Mouse (Mus musculus) heart, embryonic 10.5 days (tissue): ENCODE measurements around the gene Tomm40. TPM values are rescaled to one million over a fixed set of nuclear protein-coding genes. Genes with fewer than 3 reads are reported as not detected.
"Not testable (repeated sequence)": the region's sequence is repeated elsewhere in the genome, so short reads cannot be mapped to it uniquely, and the experiment has no call there.

ENCODE experiments used
- DNase-seq: peaks from one replicate; pipeline ENCODE4 v3.0.0-alpha.2; 2017; ENCODE audit warnings: low spot score
- H3K27ac ChIP-seq: fragments of 300-500 bp; sonication (generic); 2 replicates; pipeline ENCODE4 v1.5.1; 2016; ENCODE audit warnings: mild to moderate bottlenecking
- H3K27me3 ChIP-seq: fragments of 300-500 bp; sonication (generic); 2 replicates; pipeline ENCODE4 v1.6.1; 2016; ENCODE audit warnings: mild to moderate bottlenecking; ENCODE audit not compliant: poor library complexity, insufficient read depth, severe bottlenecking
- H3K36me3 ChIP-seq: fragments of 300-500 bp; sonication (generic); 2 replicates; pipeline ENCODE4 v1.6.1; 2016; ENCODE audit warnings: mild to moderate bottlenecking, moderate library complexity
- H3K4me1 ChIP-seq: fragments of 300-500 bp; sonication (generic); 2 replicates; pipeline ENCODE4 v1.6.1; 2016; ENCODE audit warnings: mild to moderate bottlenecking
- H3K4me3 ChIP-seq: fragments of 300-500 bp; sonication (generic); 2 replicates; pipeline ENCODE4 v1.5.1; 2016; ENCODE audit warnings: mild to moderate bottlenecking, moderate library complexity
- H3K9me3 ChIP-seq: fragments of 300-500 bp; sonication (generic); 2 replicates; pipeline ENCODE4 v1.6.1; 2016; ENCODE audit warnings: mild to moderate bottlenecking, moderate library complexity
- WGBS: fragments of 180-500 bp; shearing (Covaris S2); methylation state at CpG from one replicate; pipeline ENCODE4 v1.1.7; 2016; 5-methylcytosine and 5-hydroxymethylcytosine counted together
- polyA plus RNA-seq: library from polyadenylated mRNA; unstranded; fragments of >200 nt; fragmentation: Nextera tagmentation; extraction: Ambion mirVana; gene quantifications from 2 replicates; pipeline ENCODE4 v1.2.1, GENCODE M21; 2016

Tomm40 gene
- polyA plus RNA-seq, 1 experiment from 2014 or later, result 260 TPM

DNA sequence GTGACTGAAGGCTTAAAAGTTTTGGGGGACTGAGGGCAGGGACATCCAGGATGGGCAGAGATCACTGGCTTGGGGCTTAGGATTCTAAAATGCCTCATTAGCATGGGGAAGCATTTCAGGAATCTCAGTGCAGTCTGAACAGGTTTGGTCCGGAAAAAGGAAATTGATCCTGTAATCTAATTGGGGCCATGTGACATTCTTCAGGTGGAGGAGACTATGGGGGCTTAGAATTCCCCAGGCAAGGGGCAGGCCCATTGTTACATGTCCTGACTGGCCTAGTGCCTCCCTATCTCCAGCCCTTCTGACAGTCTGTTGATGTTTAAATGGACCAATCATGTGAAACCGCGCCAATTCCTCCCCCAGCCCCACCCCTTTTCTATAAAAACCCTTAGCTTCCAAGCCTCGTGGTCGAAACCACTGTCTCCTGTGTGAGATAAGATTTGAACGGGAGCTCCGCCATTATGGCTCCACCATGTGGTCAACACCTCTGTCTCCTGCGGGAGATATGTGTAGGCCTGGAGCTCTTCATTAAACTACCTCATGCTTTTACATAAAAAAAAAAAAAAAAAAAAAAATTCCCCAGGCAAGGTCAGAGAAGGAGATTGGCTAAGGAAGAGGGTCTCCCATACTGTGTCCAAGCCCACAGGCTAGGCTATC, 28.2 kb downstream of the Tomm40 start:
- not testable (repeated sequence) for H3K36me3 ChIP-seq, H3K9me3 ChIP-seq, H3K27me3 ChIP-seq, H3K4me3 ChIP-seq, DNase-seq
- Histone ChIP-seq H3K27ac (peak overlapping the region; percentile 36; the same call in 1 of the 2 replicates), H3K4me1 (peaks cover 19% of the 10 kb centered on the region)
- 47% methylated on average over 8 of the region's 8 CpGs for WGBS

DNA sequence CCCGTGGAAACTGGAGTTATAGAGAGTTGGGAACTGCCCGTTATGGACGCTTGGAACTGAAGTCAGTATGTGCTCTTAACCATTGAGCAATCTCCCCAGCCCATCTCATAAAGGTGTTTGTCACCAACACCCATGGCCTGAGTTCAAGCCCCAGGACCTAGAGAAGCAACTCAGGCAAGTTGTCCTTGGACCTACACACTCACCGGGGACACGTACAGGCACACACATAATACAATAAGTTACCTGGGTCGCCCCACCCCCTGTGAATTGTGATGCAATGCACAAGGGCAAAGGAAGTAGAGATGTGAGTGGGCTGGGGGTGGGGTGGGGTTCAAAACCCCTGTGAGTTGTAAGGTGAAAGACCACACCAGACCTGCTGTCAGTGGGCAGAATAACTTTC, 28.7 kb downstream of the Tomm40 start:
- Histone ChIP-seq H3K9me3 (no peaks in the 10 kb centered on the region), H3K27me3 (no peaks in the 10 kb centered on the region), H3K36me3 (no peaks in the 10 kb centered on the region), H3K4me1 (peaks cover 14% of the 10 kb centered on the region), H3K4me3 (no peak overlapping the region), H3K27ac (peak overlapping the region; percentile 36)
- DNase-seq, result no peak
- 86% methylated on average over 6 of the region's 6 CpGs for WGBS

DNA sequence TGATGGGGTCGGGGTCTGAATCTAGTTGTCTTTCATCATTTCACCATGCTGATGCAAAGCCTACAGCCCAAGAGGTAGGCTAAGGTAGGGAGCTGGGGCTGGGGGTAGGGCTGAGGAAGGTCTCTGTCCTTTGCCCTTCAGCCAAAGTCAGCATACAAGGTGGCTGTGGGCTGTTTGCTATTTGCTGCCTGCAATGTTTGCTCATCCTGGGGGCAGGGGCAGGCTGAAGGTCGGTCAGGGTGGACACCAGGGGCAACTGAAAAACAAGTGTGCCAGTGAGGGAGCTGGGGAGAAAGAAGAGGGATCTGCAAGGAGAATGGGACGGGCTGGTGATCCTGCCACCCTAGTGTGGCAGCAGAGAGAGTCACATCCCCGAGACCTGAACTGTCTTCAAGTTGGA, 29.9 kb downstream of the Tomm40 start:
- DNase-seq, result no peak
- H3K4me1 ChIP-seq, result peaks cover 17% of the 10 kb centered on the region
- no peaks in the 10 kb centered on the region for H3K9me3 ChIP-seq
- H3K27me3 ChIP-seq, result no peaks in the 10 kb centered on the region
- WGBS, result 61% methylated on average over 4 of the region's 4 CpGs
- H3K36me3 ChIP-seq, result no peaks in the 10 kb centered on the region
- peak overlapping the region; percentile 44; the same call in 1 of the 2 replicates for H3K27ac ChIP-seq
- no peak overlapping the region for H3K4me3 ChIP-seq

DNA sequence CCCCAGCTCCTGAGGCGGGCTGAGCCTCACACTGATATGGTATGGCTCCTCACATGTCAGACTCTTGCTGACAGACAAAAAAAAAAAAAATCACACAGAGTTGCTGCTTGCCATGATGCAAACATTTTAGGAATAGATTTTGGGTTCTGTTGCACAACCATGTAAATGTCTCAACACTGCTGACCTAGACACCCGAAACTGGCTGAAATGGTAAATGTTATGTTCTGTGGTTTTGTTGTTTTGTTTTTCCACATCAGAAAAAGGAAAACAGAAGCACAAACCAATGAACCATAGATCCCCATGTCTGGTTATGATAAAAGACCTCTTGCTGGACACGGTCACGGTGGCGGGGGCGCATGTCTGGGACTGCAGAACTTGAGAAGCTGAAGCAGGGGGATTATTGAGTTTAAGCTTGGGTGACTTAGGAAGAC, 31.5 kb downstream of the Tomm40 start:
- no peaks in the 10 kb centered on the region for H3K27me3 ChIP-seq
- WGBS, result 84% methylated on average over 6 of the region's 6 CpGs
- H3K4me3 ChIP-seq, result no peak overlapping the region
- no peak for DNase-seq
- H3K9me3 ChIP-seq, result no peaks in the 10 kb centered on the region
- no peak overlapping the region for H3K27ac ChIP-seq
- peaks cover 17% of the 10 kb centered on the region for H3K4me1 ChIP-seq
- H3K36me3 ChIP-seq, result no peaks in the 10 kb centered on the region

DNA sequence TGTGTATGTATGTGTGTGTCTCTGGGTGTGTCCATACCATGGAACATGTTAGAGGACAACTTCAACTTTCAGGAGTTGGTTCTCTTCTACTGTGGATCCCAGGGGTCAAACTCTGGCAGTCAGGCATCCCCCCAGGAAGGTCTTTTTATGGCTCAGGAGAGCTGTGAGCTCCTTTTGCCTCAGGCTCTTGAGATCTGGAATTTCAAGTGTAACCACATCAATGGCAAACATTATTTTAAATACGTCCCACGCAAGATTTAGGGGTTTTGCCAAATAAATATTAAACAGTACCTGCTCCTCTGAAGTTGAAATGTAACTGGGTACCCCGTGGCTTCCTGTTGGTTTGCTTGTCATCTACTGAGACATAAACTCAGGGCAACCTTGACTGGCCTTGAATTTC, 32.3 kb downstream of the Tomm40 start:
- WGBS, result 78% methylated on average over 3 of the region's 3 CpGs
- no peaks in the 10 kb centered on the region for H3K27me3 ChIP-seq
- H3K4me1 ChIP-seq, result peaks cover 17% of the 10 kb centered on the region
- no peaks in the 10 kb centered on the region for H3K36me3 ChIP-seq
- H3K4me3 ChIP-seq, result no peak overlapping the region
- H3K27ac ChIP-seq, result no peak overlapping the region
- DNase-seq, result no peak
- H3K9me3 ChIP-seq, result no peaks in the 10 kb centered on the region

DNA sequence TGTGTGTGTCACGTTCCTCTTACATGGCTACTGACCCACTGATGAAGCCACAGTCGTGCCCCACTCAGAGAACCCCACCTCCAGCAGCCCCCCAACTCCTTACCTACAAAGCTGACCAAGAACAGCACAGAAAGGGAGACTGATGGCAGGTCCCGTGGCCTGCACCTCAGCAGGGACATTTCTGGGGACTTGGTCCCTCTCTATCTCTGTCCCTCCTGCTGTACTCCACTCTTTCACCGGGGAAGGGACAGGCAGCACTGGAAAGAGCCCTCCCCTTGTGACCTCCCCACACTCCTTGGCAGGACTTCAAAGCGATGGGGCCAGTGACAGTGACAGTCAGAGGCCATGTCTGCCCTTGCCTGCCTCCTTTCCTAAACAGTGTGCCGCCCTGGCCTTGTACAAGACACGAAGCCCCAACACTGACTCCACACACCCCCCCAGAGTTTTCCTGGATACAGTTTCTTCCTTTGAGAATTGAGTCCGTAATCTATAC, 34.0 kb downstream of the Tomm40 start, which contains the start of the genes Gm44805 and Apoc4:
Gm44805 (minus strand) TSS at position 222 of the 493 bp plus-strand sequence.
Apoc4 (minus strand) TSS at position 278 of the 493 bp plus-strand sequence.
- H3K36me3 ChIP-seq, result no peaks in the 10 kb centered on the region
- 49% methylated on average over 8 of the region's 8 CpGs for WGBS
- no peaks in the 10 kb centered on the region for H3K27me3 ChIP-seq
- H3K27ac ChIP-seq, result peak within 1 kb of the TSS; percentile 33; the same call in 1 of the 2 replicates
- H3K4me3 ChIP-seq, result no peak within 1 kb of the TSS
- DNase-seq, result no peak
- H3K9me3 ChIP-seq, result no peaks in the 10 kb centered on the region
- peaks cover 10% of the 10 kb centered on the region for H3K4me1 ChIP-seq

DNA sequence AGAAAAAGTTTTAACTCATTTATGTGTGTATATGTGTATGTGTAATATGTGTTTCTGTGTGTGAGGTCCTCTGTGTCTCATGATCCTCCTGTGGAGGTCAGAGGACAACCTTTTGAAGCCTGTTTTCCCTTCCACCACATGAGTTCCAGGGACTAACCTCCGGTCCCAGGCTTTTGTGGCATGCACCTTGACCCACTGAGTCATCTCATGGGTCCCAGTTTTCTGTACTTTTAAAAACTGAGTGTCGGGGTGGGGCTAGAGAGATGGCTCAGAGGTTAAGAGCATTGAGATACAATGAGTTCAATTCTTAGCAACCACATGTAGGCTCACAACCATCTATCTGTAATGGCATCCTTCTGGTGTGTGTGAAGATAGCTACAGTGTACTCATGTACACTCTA, 34.5 kb downstream of the Tomm40 start:
- H3K4me1 ChIP-seq, result peaks cover 7% of the 10 kb centered on the region
- no peaks in the 10 kb centered on the region for H3K9me3 ChIP-seq
- no peaks in the 10 kb centered on the region for H3K36me3 ChIP-seq
- no peak overlapping the region for H3K4me3 ChIP-seq
- 86% methylated on average over 2 of the region's 2 CpGs for WGBS
- H3K27ac ChIP-seq, result no peak overlapping the region
- no peaks in the 10 kb centered on the region for H3K27me3 ChIP-seq
- DNase-seq, result no peak

DNA sequence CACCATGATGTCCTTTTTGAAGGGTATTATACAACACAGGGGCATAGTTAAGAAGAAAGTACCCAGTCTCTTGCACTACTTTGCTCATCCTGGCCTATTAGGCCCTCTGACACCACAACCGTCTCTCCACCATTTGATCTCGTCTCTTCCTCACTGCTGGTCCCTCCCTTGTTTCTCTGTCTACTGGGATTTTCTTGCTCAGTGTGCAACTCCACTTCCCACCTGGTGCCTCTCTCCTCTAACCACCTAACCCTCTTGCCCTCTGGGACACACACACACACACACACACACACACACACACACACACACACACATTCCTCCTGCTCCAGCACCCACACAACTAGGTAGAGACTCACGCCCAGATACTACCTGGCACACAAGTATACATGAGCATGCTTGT, 36.3 kb downstream of the Tomm40 start:
- H3K27me3 ChIP-seq, result no peaks in the 10 kb centered on the region
- peaks cover 7% of the 10 kb centered on the region for H3K4me1 ChIP-seq
- H3K4me3 ChIP-seq, result no peak overlapping the region
- DNase-seq, result no peak
- H3K36me3 ChIP-seq, result no peaks in the 10 kb centered on the region
- 83% methylated on average over 3 of the region's 3 CpGs for WGBS
- H3K9me3 ChIP-seq, result no peaks in the 10 kb centered on the region
- no peak overlapping the region for H3K27ac ChIP-seq

DNA sequence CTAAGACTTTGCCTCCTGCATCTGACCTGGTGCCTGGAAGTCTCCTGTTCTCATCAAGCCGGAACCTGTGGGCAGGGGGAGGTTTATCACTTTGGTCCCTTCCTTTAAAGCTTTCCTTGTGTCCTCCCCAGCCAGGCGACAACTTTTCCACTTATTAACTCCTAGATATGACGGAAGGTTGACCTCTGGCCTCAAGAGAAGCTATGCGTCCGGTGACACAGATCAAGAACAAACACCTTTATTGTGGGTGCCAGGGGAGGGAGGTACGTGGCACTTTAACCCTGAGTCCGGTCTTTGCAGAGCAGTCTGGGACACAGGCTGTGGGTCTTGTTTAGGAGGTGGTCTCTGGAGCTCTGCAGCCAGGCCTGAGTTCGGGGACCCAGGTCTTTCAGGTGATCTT, 37.4 kb downstream of the Tomm40 start, which contains the start of gene Apoc2:
Apoc2 (minus strand) TSS at position 70 of the 400 bp plus-strand sequence.
- Histone ChIP-seq H3K9me3 (no peaks in the 10 kb centered on the region), H3K27me3 (no peaks in the 10 kb centered on the region), H3K4me3 (no peak within 1 kb of the TSS), H3K36me3 (no peaks in the 10 kb centered on the region), H3K27ac (peak within 1 kb of the TSS; percentile 10; the same call in 1 of the 2 replicates), H3K4me1 (peaks cover 7% of the 10 kb centered on the region)
- DNase-seq, result no peak
- WGBS, result 62% methylated on average over 8 of the region's 8 CpGs

DNA sequence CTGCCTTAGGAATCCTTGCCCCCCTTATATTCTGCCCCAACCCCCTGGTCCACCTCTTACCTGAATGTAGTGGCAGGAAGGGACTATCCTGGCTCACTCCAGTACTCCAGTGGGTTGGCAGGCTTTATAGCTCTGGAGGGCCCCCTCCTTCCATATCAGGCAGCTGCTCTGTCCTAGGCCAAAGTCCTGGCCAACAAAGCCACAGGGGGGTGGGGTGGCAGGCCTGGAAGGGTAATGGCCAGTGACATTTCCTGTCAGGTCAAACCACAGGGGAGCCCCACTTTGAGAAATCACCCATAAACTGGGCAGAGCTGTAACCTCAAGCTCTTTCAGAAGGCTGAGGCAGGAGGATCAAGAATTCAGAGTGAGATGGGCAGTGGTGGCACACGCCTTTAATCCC, 38.6 kb downstream of the Tomm40 start:
- Histone ChIP-seq H3K27ac (no peak overlapping the region), H3K36me3 (no peaks in the 10 kb centered on the region), H3K4me1 (peaks cover 7% of the 10 kb centered on the region), H3K9me3 (no peaks in the 10 kb centered on the region), H3K4me3 (no peak overlapping the region), H3K27me3 (no peaks in the 10 kb centered on the region)
- WGBS, result 69% methylated on average over 1 of the region's 1 CpGs
- no peak for DNase-seq

DNA sequence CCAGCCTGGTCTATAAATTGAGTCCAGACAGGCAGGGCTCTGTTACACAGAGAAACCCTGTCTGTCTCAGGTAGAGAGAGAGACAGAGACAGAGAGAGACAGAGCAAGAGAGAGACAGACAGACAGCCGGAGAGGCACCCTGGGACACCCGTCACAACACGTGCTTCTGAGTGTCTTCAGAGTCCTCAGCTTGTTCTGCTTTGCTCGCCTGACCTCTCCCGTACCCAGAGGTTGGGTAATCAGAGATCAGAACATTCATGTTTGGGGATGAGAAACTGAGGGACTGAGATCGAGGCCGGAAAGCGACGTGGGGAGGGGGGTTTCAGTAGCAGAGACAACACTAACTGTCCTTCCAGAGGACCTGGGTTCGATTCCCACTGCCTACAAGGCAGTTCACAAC, 39.4 kb downstream of the Tomm40 start:
- H3K27me3 ChIP-seq, result no peaks in the 10 kb centered on the region
- H3K9me3 ChIP-seq, result no peaks in the 10 kb centered on the region
- H3K27ac ChIP-seq, result no peak overlapping the region
- no peaks in the 10 kb centered on the region for H3K36me3 ChIP-seq
- no peak for DNase-seq
- H3K4me1 ChIP-seq, result no peaks in the 10 kb centered on the region
- H3K4me3 ChIP-seq, result no peak overlapping the region
- 81% methylated on average over 10 of the region's 10 CpGs for WGBS

DNA sequence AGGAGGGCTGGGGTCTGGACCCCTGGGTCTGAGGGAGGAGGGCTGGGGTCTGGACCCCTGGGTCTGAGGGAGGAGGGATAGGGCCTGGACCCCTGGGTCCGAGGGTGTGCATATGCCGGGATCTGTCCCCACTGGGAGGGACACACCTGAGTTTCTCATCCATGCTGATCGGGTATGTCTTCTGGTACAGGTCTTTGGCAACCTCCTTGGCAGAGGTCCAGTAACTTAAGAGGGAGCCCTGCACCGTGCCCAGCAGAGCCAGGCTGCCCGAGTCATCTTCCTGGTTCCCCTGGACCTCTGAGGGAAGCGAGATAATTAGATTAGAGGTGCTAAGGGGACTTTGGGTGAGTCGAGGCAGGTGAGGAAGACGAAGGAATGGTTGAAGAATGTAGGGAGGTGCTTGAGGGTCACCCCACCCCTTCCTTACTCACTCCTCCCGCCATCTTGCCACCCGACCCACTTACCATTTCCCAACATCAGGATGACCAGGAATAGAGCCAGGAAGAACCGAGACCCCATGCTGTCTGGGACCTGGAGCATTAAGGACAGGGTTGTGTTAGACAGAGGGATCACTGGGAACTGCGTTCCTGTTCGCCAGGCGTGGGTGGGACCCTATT, 42.0 kb downstream of the Tomm40 start:
- no peak for DNase-seq
- no peaks in the 10 kb centered on the region for H3K27me3 ChIP-seq
- no peak overlapping the region for H3K4me3 ChIP-seq
- no peaks in the 10 kb centered on the region for H3K9me3 ChIP-seq
- H3K36me3 ChIP-seq, result no peaks in the 10 kb centered on the region
- H3K27ac ChIP-seq, result no peak overlapping the region
- WGBS, result 60% methylated on average over 14 of the region's 14 CpGs
- H3K4me1 ChIP-seq, result peaks cover 5% of the 10 kb centered on the region

DNA sequence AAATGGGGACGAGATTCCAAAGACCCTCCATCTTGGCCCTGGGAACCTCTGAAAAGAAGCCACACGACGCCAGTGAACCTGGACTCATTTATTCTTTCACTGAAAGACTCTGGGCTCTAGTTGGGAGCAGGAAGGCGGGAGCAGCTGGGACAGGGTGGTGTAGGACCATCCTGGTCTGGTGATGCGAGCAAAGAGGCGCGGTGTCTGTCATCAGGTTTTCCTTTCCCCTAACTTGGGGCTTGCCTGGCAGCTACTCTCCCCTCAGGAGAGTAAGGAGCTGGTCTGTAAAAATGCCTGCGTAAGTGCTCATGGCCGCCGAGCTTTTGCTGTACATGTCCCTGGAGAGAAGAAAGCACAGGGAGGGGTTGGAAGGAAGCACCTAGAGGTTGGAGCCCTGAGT, 43.7 kb downstream of the Tomm40 start:
- Histone ChIP-seq H3K4me3 (no peak overlapping the region), H3K9me3 (no peaks in the 10 kb centered on the region)
- WGBS, result 65% methylated on average over 10 of the region's 10 CpGs

More for the DNA sequence above, 43.7 kb downstream of the Tomm40 start:
- Histone ChIP-seq H3K27me3 (no peaks in the 10 kb centered on the region), H3K4me1 (peaks cover 5% of the 10 kb centered on the region), H3K27ac (no peak overlapping the region), H3K36me3 (no peaks in the 10 kb centered on the region)
- no peak for DNase-seq
